Mouse (Mus musculus) duodenum, adult 2 months (tissue): ENCODE data around the gene H2-M10.2. TPM values are rescaled to one million over a fixed set of nuclear protein-coding genes. Genes with fewer than 3 reads are reported as not detected.

Experiments
- polyA plus RNA-seq: library from polyadenylated mRNA; depleted of rRNA; stranded (reverse); fragments of >200 nt; gene quantifications from 2 replicates; pipeline ENCODE4 v1.2.3, GENCODE M21; 2012; ENCODE audit warnings: low replicate concordance; rRNA removed

H2-M10.2 gene
- not detected in 2 replicates for polyA plus RNA-seq

GRCm38 (mm10) chr17:36286390-36286789 lies at the start of gene H2-M10.2:
Gene H2-M10.2 (minus strand): TSS chr17:36286490.

GRCm38 (mm10) chr17:36326055-36326454 lies 39.8 kb upstream of the H2-M10.2 start, which contains the start of gene H2-M10.1:
Gene H2-M10.1 (minus strand): TSS chr17:36326155.

GRCm38 (mm10) chr17:36271586-36272256 lies 14.6 kb downstream of the H2-M10.2 start, which contains the start of gene Trim39:
Gene Trim39 (minus strand): TSS chr17:36272247.

GRCm38 (mm10) chr17:36257969-36258368 lies 28.3 kb downstream of the H2-M10.2 start, which contains the start of gene Rpp21:
Gene Rpp21 (minus strand): TSS chr17:36258069.

Other genes starting within 250 kb of the H2-M10.2 start
- gene H2-T22, start 243.7 kb downstream of the H2-M10.2 start, polyA plus RNA-seq, result 22.4 and 45.9 TPM in 2 replicates
- gene Gm6034, start 243.5 kb downstream of the H2-M10.2 start, polyA plus RNA-seq, result not detected in 2 replicates
- gene Gm11127, start 228.1 kb downstream of the H2-M10.2 start, polyA plus RNA-seq, result 46.7 and 279 TPM in 2 replicates
- gene Gm19684, start 164.8 kb downstream of the H2-M10.2 start, polyA plus RNA-seq, result 0.06 TPM in 2 replicates
- gene Gm7030, start 157.1 kb downstream of the H2-M10.2 start, polyA plus RNA-seq, result 12.6 and 15.9 TPM in 2 replicates
- 99.5 and 293 TPM in 2 replicates for gene Gm8909, start 118.0 kb downstream of the H2-M10.2 start, polyA plus RNA-seq
- gene H2-T3, start 96.2 kb downstream of the H2-M10.2 start, polyA plus RNA-seq, result 118 and 133 TPM in 2 replicates
- gene Rpp21, start 28.4 kb downstream of the H2-M10.2 start, polyA plus RNA-seq, result 132 and 151 TPM in 2 replicates
- gene Trim39, start 14.2 kb downstream of the H2-M10.2 start, polyA plus RNA-seq, result 5.3 and 8.0 TPM in 2 replicates
- gene H2-M10.1, start 39.7 kb upstream of the H2-M10.2 start, polyA plus RNA-seq, result not detected in 2 replicates
- gene H2-M10.3, start 81.9 kb upstream of the H2-M10.2 start, polyA plus RNA-seq, result not detected in 2 replicates
- not detected in 2 replicates for gene H2-M10.4, start 175.8 kb upstream of the H2-M10.2 start, polyA plus RNA-seq